Mouse (Mus musculus): ENCODE results near the gene Alad.

Alad gene

GRCm38 (mm10) chr4:62519849-62520233, at the start of gene Alad:
Alad (minus strand) TSS chr4:62519918.
- in situ Hi-C loops (cut with MboI; ENCODE audit: low pct_unique_long_range_greater_than_20kb in 1 of 2, low sequenced_read_pairs in 2 of 2, unreplicated experiment in 1 of 2), result no loop called here

GRCm38 (mm10) chr4:62568359-62568758, 48.6 kb upstream of the Alad start:
- in situ Hi-C loops (cut with MboI; ENCODE audit: low pct_unique_long_range_greater_than_20kb in 1 of 2, low sequenced_read_pairs in 2 of 2, unreplicated experiment in 1 of 2), result loop anchor here (10.0 to 25.0 kb wide), 2 partner anchors 119 to 126 kb away; no protein-coding TSS in a partner anchor

- in situ Hi-C loops (cut with MboI; ENCODE audit: low pct_unique_long_range_greater_than_20kb in 1 of 2, low sequenced_read_pairs in 2 of 2, unreplicated experiment in 1 of 2), result loop anchor here (10.0 to 25.0 kb wide), 2 partner anchors 120 to 127 kb away; no protein-coding TSS in a partner anchor
Observed at GRCm38 (mm10) chr4:62567696-62568095, 48.0 kb upstream of the Alad start.

DNA sequence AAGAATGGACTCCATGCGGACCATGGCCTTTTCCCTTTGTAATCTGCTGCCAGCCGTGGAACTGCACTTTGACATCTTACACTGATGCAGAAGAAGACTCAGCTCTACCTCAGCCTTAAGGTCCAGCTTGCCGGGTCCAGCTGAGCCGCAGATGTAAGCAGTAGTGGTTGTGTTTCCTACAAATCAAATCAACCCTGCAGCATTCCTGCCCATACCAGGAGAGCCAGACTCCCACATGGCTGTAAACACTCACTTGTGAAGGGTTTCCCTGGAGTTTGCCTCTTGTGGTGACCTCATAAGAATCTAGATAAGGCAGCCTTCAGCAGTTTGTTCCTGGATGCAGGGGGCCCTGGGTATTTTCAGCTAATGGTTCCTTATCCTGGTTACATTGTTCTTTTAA, 46.8 kb upstream of the Alad start:
- in situ Hi-C loops (cut with MboI; ENCODE audit: low pct_unique_long_range_greater_than_20kb in 1 of 2, low sequenced_read_pairs in 2 of 2, unreplicated experiment in 1 of 2), result loop anchor here (10.0 to 25.0 kb wide), 2 partner anchors 121 to 128 kb away; no protein-coding TSS in a partner anchor

DNA sequence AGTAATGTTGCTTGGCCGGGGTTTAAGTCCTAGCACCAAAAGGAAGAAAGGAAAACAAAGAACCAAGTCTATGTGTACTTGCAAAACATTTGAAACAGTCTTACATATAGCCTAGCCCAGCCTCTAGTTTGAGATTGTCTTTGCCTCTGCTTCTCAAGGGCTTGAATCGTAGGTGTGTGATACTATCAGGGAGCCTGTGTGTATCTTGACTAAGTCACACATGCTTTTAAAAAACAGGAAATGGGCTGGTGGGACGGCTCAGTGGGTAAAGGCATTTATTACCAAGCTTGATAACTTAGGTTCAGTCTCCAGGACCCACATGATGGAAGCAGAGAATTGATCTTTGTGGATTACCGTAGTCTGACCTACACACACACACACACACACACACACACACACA, 42.3 kb upstream of the Alad start:
- in situ Hi-C loops (cut with MboI; ENCODE audit: low pct_unique_long_range_greater_than_20kb in 1 of 2, low sequenced_read_pairs in 2 of 2, unreplicated experiment in 1 of 2), result loop anchor here (5.0 to 25.0 kb wide), 3 partner anchors 125 to 205 kb away; no protein-coding TSS in a partner anchor

- in situ Hi-C loops (cut with MboI; ENCODE audit: low pct_unique_long_range_greater_than_20kb in 1 of 2, low sequenced_read_pairs in 2 of 2, unreplicated experiment in 1 of 2), result loop anchor here (5.0 to 25.0 kb wide), 3 partner anchors 126 to 206 kb away; no protein-coding TSS in a partner anchor
Observed at GRCm38 (mm10) chr4:62561630-62562001, 41.9 kb upstream of the Alad start.

DNA sequence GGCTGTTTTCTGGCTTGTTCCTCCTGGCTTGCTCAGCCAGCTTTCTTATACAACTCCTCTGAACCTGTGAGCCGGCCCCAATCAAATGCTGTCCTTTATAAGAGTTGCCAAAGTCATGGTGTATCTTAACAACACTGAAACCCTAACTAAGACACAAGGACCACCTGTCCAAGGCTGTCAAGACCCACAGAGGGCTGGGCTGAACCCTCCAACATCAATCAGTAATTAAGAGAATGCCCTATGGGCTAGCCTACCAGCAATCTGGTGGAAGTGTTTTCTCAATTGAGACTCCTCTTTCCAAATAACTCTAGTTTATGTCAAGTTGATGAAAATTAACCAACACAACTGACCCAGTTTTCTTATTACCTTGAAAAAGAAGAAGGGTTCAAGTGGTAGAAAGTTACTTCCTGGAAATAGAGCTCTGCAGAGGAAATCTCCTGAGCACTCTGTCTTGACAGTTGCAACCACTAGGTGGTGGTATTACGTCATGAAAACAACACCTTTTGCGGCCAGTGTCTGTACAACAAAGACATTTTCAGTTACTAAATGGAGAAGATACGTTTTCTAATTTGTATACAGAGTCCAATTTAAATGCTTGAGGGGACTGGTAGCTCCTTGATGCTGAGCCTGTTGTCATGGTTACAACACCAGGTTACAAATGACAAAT, 41.4 kb upstream of the Alad start:
- in situ Hi-C loops (cut with MboI; ENCODE audit: low pct_unique_long_range_greater_than_20kb in 1 of 2, low sequenced_read_pairs in 2 of 2, unreplicated experiment in 1 of 2), result loop anchor here (5.0 to 25.0 kb wide), 3 partner anchors 126 to 206 kb away; no protein-coding TSS in a partner anchor

- in situ Hi-C loops (cut with MboI; ENCODE audit: low pct_unique_long_range_greater_than_20kb in 1 of 2, low sequenced_read_pairs in 2 of 2, unreplicated experiment in 1 of 2), result loop anchor here (5.0 to 25.0 kb wide), 4 partner anchors 127 to 207 kb away; no protein-coding TSS in a partner anchor
Observed at GRCm38 (mm10) chr4:62559797-62560329, 40.1 kb upstream of the Alad start, which contains the start of gene Rgs3. Rgs3 (plus strand) TSS chr4:62559847.

DNA sequence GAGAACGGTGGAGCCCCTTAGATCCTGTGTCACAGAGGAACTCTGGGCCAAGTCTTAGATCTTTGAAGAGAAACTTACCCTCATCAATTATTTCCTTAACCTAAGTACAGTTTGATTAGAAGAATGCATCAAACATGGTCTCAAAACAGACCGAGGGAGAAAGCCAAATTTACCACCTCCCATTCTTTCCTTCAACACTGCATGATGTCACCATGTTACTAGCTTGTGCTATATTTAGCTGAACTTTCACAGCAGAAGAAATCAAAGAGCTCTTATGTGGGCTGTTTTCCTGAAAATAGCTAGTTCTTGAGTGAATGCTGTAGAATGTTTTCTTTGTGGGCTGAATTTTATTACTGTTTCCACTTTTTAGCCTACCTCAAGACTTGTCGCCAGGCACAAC, 37.7 kb upstream of the Alad start:
- in situ Hi-C loops (cut with MboI; ENCODE audit: low pct_unique_long_range_greater_than_20kb in 1 of 2, low sequenced_read_pairs in 2 of 2, unreplicated experiment in 1 of 2), result loop anchor here (10.0 to 25.0 kb wide), 2 partner anchors 130 to 207 kb away; no protein-coding TSS in a partner anchor

GRCm38 (mm10) chr4:62551966-62552365, 32.2 kb upstream of the Alad start:
- in situ Hi-C loops (cut with MboI; ENCODE audit: low pct_unique_long_range_greater_than_20kb in 1 of 2, low sequenced_read_pairs in 2 of 2, unreplicated experiment in 1 of 2), result loop anchor here (10.0 to 25.0 kb wide), 2 partner anchors 135 to 213 kb away; no protein-coding TSS in a partner anchor

GRCm38 (mm10) chr4:62544801-62545200, 25.1 kb upstream of the Alad start:
- in situ Hi-C loops (cut with MboI; ENCODE audit: low pct_unique_long_range_greater_than_20kb in 1 of 2, low sequenced_read_pairs in 2 of 2, unreplicated experiment in 1 of 2), result no loop called here

GRCm38 (mm10) chr4:62543782-62544181, 24.1 kb upstream of the Alad start:
- in situ Hi-C loops (cut with MboI; ENCODE audit: low pct_unique_long_range_greater_than_20kb in 1 of 2, low sequenced_read_pairs in 2 of 2, unreplicated experiment in 1 of 2), result no loop called here

DNA sequence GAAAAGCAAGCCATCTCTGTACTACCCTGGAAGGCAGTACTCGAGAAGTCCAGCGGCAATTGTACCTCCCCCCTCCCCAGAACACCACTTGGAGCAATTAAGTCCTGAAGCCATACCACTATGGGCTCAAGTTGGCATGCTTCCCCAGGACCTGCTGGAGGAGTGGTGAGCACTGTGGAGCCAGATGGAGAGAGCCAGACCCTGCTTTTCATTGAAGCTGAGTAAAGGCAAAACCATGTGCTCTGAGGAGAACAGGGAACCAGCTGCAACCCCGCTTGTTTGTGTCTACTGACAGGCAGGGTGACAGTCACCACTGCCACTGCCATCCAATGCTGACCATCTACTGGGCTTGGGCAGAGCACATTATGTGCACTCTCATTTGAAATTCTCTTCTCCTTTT, 22.1 kb upstream of the Alad start:
- in situ Hi-C loops (cut with MboI; ENCODE audit: low pct_unique_long_range_greater_than_20kb in 1 of 2, low sequenced_read_pairs in 2 of 2, unreplicated experiment in 1 of 2), result no loop called here

- in situ Hi-C loops (cut with MboI; ENCODE audit: low pct_unique_long_range_greater_than_20kb in 1 of 2, low sequenced_read_pairs in 2 of 2, unreplicated experiment in 1 of 2), result no loop called here
Observed at GRCm38 (mm10) chr4:62533729-62534128, 14.0 kb upstream of the Alad start.

DNA sequence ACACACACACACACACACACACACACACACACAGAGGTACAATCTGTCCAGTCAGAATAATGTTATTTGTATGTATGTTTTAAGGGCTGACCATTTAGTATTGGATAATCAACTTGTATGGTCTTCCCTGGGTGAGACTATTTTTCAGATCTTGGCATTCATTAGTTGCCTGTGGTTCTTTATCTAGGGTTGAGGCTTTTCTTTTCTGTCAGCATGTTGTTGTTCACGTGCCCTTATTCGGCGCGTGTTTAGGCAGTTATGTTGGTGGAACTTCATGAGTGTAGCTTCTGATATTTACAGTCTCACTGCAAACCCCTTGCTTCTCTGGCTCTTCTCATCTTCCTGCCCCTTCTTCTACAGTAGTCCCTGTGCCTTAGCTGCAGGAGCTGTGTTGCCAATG, 7.9 kb upstream of the Alad start:
- in situ Hi-C loops (cut with MboI; ENCODE audit: low pct_unique_long_range_greater_than_20kb in 1 of 2, low sequenced_read_pairs in 2 of 2, unreplicated experiment in 1 of 2), result no loop called here

DNA sequence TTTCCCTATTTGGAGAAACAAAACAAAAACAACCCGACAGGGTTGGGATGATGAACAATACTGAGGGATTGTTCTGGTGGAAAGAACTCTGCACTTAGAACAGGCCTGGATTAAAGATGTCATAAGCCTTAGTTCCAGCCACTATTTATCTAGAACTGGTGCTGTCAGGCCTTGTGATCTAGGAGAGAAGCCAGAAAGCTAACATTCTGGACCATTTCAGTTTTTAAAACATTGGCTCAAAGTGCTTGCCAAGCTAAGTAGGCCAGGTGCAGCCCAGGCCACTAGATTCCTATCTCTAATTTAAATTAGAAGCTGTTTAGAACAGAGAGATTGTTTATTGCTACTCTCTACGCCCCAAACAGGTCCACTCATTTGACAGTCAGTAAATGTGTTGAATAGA, 6.5 kb upstream of the Alad start:
- in situ Hi-C loops (cut with MboI; ENCODE audit: low pct_unique_long_range_greater_than_20kb in 1 of 2, low sequenced_read_pairs in 2 of 2, unreplicated experiment in 1 of 2), result no loop called here

DNA sequence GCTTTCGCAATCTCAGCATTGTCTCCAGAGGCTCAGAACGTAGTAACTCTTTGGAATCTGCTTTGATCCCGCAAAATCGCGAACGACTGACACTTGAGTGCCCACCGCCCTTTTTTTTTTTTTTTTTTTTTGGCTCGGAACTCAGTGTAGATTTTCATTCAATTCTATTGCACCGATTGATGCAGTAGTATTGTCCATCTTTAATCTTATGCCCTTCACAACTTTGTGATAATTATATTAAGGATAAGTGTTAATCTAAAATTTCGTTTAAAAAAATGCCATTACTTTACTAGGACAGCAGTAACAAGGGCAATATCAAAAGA, 5.7 kb upstream of the Alad start:
- in situ Hi-C loops (cut with MboI; ENCODE audit: low pct_unique_long_range_greater_than_20kb in 1 of 2, low sequenced_read_pairs in 2 of 2, unreplicated experiment in 1 of 2), result no loop called here

DNA sequence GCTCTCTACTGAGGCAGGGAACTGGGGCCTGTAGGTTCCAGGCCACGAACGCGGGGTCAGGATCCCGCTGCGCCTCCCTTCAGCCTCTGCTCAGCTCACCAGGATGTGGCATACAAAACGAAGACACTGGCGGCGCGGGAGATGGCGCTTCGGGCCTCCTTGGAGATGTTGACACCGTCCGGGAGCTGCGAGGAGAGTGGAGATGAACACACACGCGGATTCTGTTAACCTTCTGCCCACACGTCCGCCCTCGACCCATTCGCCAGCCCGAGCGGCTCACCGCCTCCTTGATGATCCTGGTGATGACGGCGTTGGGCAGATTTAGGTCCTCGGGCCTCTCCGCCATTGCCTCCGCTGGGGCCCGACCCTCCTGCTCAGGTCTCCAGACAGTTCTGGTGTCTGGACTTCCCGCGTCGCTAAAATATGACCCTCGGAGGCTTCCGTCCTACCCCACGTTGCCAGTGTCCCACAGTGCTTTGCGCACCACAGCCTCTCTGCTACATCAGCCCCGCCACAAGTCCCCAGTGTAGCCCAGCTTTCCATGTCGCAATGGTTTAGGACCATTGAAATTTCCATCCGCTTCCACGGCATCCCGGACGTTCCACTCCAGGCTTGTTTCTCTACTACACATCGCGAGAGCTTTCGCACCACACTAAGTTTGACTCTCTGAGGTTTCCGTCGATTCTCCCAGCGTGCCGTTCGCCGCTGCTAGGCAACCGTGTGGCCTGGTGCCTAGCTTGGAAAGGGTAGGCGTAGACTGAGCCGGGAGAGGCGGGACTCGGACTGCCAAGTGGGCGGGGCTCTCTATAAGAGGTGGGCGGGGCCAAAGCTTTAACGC, 5.2 kb upstream of the Alad start, which contains the start of the genes Pole3 and 4933430I17Rik:
TSS of gene Pole3 (minus strand) at position 418 of the 838 bp plus-strand sequence.
TSS of gene 4933430I17Rik (plus strand) at position 719 of the 838 bp plus-strand sequence.
- in situ Hi-C loops (cut with MboI; ENCODE audit: low pct_unique_long_range_greater_than_20kb in 1 of 2, low sequenced_read_pairs in 2 of 2, unreplicated experiment in 1 of 2), result no loop called here

GRCm38 (mm10) chr4:62520892-62521400, 1.2 kb upstream of the Alad start:
- in situ Hi-C loops (cut with MboI; ENCODE audit: low pct_unique_long_range_greater_than_20kb in 1 of 2, low sequenced_read_pairs in 2 of 2, unreplicated experiment in 1 of 2), result no loop called here

Data from mouse embryonic stem cell (cell line).